Mouse (Mus musculus): ENCODE measurements at regions not wholly inside any gene's neighbourhood (a gene's known extent, or its start where the extent isn't known, plus 50 kb on each side); places are given as distances from the start of the nearest gene placed in this dataset.
"Not testable (repeated sequence)": the region's sequence is repeated elsewhere in the genome, so short reads cannot be mapped to it uniquely, and the experiment has no call there.

DNA sequence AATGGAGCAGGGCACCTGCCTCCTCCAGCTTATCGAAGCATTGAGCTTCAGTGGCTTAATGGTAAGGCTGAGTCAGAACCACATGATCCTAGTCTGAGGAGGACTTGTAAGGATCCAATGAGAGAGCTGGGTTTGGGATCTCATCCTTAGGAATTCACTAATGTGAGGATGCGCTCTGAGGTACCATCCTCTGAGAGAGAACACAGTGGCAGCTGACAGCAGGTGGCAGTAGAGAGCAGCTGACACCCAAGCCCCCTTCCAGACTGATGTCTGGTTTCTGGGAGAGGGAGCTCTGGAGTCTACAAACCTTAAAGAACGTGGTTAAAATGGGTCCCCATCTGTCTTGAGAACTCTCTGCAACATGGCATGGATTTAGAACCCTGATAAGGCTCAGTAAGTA lies 137.8 kb downstream of the B3glct start:
- peak; percentile 13 for DNase-seq (ENCODE audit: low read depth)

DNA sequence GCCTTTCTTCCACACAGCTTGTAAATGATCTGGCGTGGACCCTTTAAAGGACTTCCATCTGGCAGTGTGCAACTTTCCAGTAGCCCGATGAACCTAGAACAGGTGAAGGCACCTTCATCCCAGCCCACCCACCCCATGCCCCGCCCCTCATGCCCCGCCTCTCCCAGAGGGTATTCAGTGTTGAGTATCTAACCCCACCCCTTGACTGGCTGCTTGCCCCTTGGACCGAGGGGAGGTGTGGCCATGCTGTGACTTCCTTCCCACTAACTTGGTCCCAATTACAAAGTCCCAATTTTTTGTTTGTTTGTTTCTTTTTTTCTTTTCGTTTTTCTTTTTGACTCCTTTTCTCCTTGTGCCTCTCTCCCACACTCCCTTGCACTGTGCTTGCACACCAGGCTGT lies 140.8 kb downstream of the B3glct start:
- no peak for DNase-seq (ENCODE audit: low read depth)

DNA sequence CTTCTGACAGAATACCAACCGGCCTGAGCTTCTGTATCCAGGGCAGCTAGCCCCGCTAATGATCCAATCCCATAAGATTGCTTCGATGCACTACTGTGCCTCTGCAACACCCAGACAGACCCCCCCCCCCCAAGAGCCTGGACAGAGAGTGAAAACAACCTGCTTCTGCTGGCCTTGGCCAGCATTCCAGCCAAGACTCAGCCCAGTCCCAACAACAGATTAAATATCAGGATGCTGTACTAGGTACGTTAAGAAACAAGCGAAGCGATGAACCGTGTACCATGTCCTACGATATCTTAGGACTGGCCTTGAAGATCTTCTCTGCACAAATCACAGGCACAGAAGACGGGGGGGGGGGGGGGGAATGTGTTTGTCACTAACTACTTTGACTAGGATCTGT lies 145.8 kb downstream of the B3glct start:
- no peak for DNase-seq (ENCODE audit: low read depth)

DNA sequence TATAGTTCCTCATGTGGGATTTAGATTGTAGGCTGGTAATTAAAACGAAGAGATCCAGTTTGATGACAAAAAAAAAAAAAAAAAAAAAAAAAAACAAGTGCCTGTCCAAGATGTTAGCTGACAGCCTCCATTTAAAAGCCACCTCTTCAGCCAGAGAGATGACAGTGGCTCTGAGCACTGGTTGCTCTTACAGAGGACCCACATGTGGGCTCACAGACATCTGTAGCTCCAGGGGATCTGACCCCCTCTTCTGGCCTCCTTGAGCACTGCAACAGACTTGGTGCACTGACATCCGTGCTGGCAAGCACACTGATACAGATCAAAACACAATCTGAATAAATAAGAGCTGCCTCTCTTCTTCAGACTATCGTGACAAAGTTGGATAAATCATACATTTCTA lies 149.6 kb downstream of the B3glct start:
- no peak for DNase-seq (ENCODE audit: low read depth)

DNA sequence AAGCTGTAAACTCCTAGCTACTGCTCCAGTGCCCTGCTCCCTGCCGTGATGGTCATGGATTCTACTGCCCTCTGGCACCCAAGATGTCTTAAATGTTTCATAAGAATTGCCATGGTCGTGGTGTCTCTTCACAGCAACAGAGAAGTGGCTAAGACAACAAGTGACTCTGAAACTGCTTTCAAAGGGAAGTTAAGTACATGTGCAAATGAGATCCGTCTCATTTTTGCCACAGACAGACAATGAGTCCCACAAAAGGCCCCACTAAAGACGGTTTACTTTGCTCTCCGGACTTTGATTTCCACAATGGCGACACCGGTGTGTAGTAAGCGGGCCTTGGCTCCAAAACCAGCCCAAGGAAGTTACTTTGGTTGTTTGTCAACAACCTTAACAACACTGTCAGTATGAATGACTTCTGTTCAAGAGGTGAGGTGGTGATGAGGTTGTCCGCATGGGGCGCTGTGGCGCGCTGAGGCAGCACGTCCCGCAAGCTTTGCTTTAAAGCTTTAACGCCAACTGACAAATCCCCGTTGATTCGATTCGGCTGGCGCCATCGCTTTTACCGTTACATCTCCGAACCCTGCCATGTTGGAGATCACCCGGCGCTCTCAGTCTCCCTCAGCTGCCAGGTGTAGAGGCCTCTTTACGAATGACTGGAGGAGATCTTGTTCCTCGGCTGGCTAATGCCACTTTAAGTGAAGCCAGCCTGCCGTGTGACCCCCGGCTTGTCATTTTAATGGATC lies 153.3 kb downstream of the B3glct start:
- no peak for DNase-seq (ENCODE audit: low read depth)

DNA sequence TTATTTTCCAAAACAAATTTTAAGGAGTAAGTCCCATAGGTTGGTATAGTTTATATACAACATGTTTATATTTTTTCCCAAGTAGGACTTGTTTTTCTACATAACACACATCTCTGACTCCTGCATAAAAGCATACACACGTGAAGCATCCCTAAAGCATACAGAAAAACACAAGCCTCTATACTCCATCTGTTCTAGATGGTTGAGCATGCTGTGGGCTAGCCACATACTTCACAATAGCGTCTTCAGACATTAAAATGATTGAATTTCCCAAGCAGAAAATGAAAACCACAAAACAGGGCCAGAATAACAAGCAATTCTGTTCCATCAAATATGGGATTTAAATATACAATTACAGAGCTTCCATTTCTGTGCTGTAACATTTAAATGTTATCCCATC lies 159.3 kb downstream of the B3glct start:
- DNase-seq (ENCODE audit: low read depth), result no peak

DNA sequence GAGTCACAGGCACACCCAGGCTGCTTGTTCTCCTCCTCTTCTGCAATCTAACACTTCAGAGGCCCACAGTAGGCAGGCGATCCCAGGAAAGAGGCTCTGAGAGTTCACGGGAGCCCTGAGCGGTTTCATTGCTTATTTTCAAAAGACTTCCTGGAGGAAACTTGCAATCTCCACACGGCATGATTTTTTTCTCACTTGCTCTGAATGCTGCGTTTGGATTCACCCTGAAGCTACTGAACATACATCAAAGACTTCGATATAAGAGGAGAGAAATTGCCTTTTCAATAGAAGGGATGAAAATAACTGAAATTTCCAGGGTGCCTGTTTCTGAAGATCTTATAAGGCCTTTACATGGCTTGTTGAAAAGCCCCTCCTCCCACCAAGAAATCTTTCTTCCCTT lies 164.5 kb downstream of the B3glct start:
- no peak for DNase-seq (ENCODE audit: low read depth)

DNA sequence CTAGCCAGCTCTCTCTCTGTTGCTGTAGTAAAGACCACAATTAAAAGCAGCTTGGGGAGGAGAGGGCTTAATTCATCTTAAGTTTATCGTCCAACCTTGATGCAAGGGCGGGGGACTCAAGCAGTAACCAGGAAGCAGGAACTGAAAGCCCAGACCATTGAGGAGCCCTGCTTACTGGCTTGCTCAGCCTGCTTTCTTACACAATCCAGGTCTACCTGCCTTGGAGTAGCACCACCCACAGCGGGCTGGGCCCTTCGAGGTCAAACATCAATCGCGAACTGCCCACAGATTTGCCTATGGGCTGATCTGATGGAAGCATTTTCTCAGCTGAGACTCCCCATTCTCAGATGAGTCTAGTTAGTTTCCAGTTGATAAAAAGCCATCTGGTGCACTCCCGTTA lies 165.3 kb downstream of the B3glct start:
- no peak for DNase-seq (ENCODE audit: low read depth)

DNA sequence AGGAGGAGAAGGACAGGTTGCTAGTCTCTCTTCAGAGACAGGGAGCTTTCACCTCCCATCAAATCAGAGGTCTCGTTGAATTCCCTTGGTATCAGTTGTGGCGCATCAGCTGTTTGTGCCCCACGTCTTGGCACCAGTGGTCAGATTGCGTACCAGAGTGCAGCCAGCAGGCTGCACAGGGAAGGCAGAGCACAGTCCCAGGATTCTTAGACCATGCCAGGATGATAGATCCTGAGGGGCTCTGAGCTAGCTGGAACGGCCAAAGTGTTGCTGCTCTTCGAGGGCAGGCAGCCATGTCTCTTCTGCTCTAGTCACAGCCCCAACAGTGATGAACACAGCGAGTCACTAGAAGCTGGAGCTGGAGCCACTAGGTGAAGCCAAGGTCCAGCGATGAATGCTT lies 167.2 kb downstream of the B3glct start:
- no peak for DNase-seq (ENCODE audit: low read depth)

DNA sequence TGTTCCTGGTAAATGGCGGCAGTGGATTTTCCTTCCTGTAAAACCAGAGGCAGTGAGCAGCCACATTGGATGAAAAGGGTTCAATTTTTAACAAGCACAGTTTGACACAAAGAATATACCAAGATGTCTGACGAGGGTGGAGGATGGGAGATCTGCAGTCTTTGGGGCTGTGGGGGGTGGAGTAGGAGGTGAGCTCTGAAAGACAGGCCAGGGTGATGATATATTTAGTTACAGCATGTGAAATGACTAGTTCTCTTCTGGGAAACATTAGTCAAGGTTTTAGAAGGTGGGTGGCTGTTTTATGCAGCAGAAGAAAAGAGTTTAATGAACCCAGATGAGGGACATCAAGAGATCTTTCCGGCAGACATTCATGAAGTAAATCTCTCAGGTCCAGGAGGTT lies 170.0 kb upstream of the Rxfp2 start:
- DNase-seq (ENCODE audit: low read depth), result no peak

DNA sequence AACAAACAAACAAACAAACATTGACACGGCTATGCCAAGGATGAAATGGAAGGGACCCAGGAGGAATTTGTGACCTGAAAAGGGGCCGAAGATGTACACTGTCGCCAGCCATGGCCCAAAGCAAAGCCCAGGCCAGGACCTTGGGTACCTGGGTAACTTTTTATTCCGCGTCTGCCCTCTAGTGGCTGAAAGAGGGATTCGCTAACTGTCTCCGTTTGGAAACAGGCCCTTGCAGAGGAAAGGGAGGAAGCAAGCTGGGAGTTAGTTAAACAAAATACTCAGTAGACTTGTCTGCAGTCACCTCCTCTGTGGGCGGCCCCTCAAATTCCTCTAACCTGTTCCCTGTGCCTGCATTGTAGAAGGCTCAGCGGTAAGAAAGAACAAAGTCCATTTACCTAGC lies 167.5 kb upstream of the Rxfp2 start:
- peak; percentile 75 for DNase-seq (ENCODE audit: low read depth)

DNA sequence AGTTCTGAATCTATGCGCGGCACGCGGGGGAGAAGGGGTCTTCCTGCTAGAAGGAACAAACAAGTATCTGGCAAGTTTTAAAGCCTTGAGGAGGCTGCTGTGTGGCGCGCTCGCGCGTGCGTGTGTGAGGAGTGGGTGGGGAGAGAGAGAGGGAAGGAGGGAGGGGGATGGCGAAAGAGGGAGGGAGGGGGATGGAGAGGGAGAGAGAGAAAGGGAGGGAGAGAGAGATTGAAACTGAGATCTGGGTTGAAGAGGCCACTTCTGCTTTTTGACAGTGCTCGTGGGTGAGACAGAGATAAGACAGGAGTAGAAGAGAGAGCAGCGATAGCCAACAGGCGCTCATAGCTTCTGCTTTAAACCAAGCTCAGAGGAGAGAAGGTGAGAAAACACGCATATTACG lies 166.0 kb upstream of the Rxfp2 start:
- DNase-seq (ENCODE audit: low read depth), result peak; percentile 35

DNA sequence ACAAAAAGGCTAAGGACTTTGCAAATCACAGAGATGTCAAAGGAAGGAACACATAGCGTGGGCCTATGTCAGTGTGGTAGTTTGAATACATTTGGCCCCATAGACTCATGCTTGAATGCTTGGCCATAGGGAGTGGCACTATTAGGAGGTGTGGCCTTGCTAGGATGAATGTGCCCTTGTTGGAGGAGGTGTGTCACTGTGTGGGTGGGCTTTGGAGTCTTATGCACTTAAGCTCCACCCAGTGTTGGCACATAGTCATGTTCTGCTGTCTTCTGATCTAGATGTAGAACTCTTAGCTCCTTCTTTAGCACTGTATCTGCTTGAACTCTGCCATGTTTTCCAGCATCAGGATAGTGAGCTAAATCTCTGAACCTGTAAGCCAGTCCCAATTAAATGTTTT lies 162.4 kb upstream of the Rxfp2 start:
- DNase-seq (ENCODE audit: low read depth), result peak; percentile 19

DNA sequence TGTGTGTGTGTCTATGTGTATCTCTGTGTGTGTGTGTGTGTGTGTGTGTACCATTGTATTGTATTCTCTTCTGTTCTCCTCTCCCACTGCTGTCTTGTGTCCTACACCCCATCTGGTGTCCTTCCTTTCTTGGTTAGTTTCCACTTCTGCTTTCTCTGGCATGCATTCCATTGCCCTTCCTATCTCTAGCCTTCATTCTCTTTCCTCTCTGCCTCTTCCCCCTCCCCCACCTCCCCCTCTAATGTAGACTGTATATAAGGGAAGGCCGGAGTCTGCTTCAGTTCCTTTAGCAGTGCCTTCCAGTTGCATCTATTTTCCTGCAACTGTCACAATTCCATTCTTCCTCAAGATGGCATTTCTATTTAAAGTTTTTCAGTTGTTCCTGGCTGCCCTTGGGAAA lies 161.5 kb upstream of the Rxfp2 start:
- DNase-seq (ENCODE audit: low read depth), result no peak

DNA sequence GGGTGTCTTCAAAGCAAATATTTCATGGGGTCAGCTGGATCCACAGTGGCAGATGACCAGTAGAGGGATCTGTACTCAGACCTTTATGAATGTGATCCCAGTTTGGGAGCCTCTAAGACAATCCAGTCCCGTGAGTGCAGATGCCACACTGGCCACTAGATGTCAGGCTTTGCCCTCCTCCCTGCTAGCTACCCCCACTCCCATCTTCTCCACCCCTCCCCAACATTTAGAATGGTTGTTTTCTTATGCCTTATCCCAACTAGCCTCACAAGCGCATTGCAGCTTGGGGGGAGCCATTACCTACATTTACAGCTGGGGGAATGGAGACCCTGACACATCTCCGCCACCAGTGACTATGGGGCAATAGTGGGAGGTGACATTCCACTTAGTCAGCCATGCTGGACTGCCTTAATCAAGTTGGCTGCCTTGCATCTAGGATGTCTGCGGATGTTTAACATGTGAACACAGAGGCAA lies 156.9 kb upstream of the Rxfp2 start:
- peak; percentile 24 for DNase-seq (ENCODE audit: low read depth)

DNA sequence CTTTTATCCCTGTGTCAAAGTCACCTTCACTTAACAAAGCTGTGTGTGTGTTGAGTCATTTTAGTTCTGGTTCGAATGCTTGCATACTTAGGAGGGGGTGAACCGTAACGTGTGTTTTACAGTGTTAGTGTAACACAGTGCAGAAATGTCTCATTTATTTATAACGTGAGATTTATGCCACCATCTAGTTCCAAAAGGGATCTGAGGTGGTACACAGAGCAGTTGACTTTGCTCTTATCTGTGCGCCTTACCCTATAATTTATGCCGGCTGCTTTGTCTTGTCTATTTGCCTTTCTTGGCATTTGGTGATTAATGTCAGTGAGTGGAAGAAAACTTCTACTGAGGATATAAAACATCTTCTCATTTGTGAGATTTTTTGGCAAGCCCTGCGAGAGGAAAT lies 150.5 kb upstream of the Rxfp2 start:
- no peak for DNase-seq (ENCODE audit: low read depth)

DNA sequence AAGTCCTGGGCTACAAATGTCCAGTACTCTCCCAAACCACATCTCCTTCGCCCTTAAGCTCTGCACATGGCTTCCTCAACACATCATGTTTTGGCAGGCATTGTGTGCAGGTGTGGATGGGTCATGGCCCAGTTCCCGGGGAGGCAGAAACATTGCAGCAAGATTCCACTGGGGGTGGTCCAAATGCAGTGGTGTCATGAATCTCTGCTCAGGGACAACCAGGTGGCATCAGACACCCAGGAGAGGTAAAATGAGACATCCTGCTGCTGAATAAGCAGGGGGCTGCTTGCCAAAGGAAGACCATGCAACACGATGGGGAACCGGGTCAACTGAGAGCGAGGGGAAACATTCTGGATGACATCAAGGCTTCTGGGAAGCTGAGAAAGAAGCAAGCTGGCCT lies 149.0 kb upstream of the Rxfp2 start:
- DNase-seq (ENCODE audit: low read depth), result no peak

DNA sequence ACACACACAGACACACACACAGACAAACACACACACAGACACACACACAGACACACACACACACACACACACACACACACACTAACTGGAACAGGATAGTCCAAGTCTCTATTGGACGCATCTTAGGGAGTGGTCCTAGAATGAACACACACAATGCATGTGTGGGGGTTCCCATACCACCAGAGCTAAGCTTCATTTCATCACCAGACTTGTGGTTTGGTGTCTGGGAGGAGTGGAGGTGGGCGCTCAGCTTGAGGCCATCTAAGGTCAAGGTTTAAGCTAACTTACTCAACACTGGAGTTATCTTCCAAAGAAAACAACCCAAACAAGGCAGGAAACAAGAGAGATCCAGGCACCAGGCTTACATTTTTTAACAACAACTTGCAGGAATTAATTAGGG lies 147.9 kb upstream of the Rxfp2 start:
- peak; percentile 9 for DNase-seq (ENCODE audit: low read depth)

DNA sequence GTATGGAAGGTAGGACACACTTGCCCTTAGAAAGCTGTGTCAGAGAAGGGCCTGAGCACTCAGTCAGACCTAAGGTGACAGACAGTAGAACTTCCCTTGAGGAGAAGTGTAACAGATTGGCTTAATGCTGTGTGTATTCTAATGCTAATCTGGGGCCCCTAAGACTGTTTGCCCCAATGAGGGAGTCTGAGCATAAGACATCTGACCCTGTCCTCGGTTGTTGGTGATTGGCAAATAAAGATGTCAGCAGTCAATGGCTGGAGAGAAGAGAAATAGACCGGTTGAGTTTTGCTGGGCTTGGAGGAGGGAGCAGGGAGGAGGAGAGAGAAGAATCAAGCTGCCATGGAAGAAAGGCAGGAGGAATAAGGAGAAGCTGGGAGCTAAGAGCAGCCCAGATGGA lies 147.0 kb upstream of the Rxfp2 start:
- no peak for DNase-seq (ENCODE audit: low read depth)

DNA sequence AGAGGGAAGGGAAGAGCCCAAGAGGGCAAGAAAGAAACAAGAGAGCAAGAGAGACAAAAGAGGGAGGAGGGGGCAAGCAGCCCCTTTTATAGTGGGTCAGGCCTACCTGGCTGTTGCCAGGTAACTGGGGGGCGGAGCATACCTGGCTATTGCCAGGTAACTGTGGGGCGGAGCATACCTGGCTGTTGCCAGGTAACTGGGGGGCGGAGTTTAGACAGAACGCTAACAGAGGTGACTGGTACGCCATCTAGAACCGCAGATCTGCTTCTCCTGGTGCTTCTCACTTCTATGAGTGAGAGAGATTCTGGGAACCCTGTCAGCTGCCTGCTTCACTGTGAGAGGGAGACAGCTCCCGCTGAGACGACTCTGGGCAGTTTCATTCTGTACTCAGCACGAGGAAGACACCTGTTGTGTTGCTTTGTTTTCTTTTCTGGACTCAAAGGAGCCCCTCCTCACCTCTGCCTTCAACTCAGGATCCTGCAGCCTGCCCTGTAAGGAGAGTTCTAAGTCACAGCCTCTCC lies 144.9 kb upstream of the Rxfp2 start:
- DNase-seq (ENCODE audit: low read depth), result no peak

DNA sequence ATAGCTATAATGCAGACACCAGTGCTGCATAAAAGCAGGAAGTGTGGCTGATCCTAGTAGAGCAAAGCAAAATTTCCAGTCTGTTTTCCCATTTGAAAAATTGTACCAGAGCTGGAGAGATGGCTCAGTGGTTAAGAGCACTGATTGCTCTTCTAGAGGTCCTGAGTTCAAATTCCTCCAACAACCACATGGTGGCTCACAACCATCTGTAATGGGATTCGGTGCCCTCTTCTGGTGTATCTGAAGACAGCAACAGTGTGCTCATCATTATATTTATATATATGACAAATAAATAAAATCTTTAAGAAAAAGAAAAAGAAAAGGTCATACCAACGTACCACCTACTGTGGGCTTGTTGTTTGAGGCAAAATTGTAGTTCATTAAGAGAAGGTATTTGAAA lies 144.1 kb upstream of the Rxfp2 start:
- DNase-seq (ENCODE audit: low read depth), result peak; percentile 16

DNA sequence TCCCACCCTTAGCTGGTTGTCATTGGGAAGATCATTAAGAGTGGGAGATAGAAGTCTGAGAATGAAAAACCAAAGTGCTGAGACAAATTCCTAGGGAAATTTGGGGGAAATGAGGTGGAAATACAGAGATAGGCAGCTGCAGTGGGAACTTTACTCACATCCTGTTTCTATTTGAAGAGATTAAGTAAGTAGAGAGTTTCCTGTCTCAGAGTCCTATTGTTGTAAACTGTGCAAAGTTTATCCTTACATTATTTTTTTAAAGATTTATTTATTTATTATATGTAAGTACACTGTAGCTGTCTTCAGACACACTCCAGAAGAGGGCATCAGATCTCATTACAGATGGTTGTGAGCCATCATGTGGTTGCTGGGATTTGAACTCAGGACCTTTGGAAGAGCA lies 126.0 kb upstream of the Rxfp2 start:
- DNase-seq (ENCODE audit: low read depth), result not testable (repeated sequence)

DNA sequence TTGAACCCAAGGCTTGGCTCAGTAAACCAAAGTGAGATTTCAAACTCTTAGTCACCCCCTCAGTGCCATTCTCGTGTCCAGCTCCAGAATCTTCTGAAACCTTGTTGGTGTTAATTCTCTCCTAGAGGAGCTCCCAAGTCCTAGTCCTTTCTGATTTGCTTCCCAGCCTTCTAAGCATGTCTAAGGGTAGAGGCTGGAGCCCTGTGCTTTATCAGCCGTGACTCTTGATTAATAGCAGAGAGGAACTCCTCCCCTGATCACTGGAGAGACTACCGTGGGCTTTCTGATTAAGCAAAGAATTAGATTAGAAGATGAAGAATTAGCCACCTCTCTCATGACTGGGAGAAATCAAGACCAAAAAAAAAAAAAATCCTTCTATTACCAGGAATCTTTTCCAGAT lies 111.5 kb upstream of the Rxfp2 start:
- no peak for DNase-seq (ENCODE audit: low read depth)

DNA sequence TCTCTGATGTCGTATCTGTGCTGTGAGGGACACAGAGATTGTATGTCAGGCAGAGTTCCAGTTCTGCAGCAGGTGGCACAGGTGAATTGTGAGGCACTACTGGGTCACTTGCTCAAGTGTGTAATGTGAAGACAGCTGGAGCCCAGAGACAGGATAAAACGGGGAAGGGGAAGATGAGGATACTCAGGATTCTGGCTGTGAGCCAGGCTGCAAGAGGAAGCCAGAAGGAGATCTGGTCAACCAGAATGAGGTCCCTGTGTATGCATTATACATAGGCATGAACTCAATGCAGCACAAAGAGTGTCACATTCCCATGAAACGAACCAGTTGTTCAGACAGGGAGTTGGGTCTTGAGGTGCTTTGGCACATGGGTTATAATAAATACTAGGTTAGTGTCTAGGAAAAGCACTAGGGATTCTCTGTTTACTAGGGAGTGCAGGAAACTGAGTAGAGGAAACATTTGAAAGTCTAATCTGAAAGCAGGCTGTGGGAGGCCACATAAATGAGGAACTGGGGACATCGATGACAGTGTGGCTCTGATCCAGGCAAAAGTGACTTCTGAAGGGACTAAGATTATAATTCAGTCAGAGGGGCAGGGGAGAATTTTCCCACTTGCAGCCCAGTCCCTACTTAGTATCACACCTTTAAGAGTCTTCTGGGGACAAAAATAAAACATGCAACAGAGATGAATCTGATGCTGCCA lies 109.9 kb upstream of the Rxfp2 start:
- DNase-seq (ENCODE audit: low read depth), result peak; percentile 11

All from 416B (cell line).